Mouse (Mus musculus) lung, adult 2 months (tissue): Measurements from ENCODE around the gene Syndig1.

ENCODE experiments used
- CTCF ChIP-seq: fragments of 200-500 bp; IDR thresholded peaks from 2 replicates; pipeline ENCODE4 v1.5.1; 2011; ENCODE audit warnings: mild to moderate bottlenecking, low read length, control low read depth; ENCODE audit not compliant: insufficient read depth
- POLR2A ChIP-seq: fragments of 200-500 bp; IDR thresholded peaks from 2 replicates; pipeline ENCODE4 v1.6.1; 2011; ENCODE audit warnings: low read depth, mild to moderate bottlenecking, control low read depth, low read length, borderline replicate concordance; ENCODE audit errors: extremely low read depth

- TF ChIP-seq CTCF, result no peak
- TF ChIP-seq POLR2A, result no peak
Observed at GRCm38 (mm10) chr2:149865914-149866435, 37.0 kb downstream of the Syndig1 start.
